Mouse (Mus musculus) heart, adult 2 months (tissue): Measurements from ENCODE around the gene Glis3.

ENCODE experiments used
- CTCF ChIP-seq: fragments of 200-600 bp; IDR thresholded peaks from 2 replicates; pipeline ENCODE4 v1.8.1; 2022; ENCODE audit warnings: antibody characterized with exemption, mild to moderate bottlenecking, moderate library complexity
- POLR2A ChIP-seq: fragments of 200-500 bp; IDR thresholded peaks from 2 replicates; pipeline ENCODE4 v1.6.1; 2011; ENCODE audit warnings: mild to moderate bottlenecking, low read depth, low read length, control low read depth; ENCODE audit not compliant: insufficient read depth

DNA sequence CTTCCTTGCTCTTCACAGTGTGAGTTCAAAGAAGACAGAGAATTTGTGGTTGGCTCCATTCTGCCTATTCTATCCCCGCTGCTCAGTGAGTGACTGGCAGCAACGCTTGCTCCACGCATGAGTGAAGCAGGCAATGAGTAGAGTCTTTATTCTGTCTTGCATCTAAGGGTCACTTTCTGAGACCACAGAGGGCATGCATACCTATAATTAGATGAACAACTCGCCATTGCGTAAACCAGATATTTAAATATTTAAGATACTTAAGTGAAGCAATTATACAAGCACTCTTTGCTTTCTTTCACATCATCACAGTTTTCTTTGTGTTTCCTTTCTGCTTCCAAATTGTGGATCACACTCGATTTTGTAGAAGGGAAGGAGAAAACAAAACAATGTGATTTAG, 163.4 kb downstream of the Glis3 start:
- no peak for TF ChIP-seq POLR2A
- no peak for TF ChIP-seq CTCF
